Mouse (Mus musculus): ENCODE data around the gene Sftpd. TPM values are rescaled to one million over a fixed set of nuclear protein-coding genes. Genes with fewer than 3 reads are reported as not detected.

Sftpd gene
- polyA plus RNA-seq, 1 experiment from 2014 or later = not detected

DNA sequence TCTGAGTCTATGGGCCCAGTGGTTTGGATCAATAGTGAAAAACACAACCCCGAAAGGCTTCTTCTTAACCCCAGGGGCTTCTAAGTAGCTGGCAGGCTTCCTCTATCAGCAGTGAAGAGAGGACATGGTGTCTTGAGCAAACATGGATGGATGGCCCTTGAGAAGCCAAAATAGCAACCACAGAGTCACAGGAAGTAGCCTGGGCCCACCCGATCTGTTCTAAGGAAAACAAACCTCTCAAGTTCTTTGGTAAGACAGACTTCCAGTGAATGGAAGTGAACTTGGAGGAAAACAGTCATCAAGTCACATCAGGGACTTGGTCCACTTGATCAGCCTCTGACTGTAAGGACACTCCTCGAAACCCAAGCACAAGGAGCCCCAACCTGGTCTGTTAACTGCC lies 38.0 kb downstream of the Sftpd start:
- Histone ChIP-seq H3K4me2 (no peak overlapping the region), H3K9me3 (no peaks in the 10 kb centered on the region), H3K4me3 (no peak overlapping the region), H3K27ac (replicated peaks) (no peak overlapping the region), H3K27me3 (no peaks in the 10 kb centered on the region), H3K36me3 (no peaks in the 10 kb centered on the region), H3K4me1 (replicated peaks) (no peaks in the 10 kb centered on the region), H3K9ac (no peak overlapping the region)
- 94% methylated on average over 3 of the region's 3 CpGs for WGBS
- no peak for ATAC-seq (ENCODE audit: low FRiP score, low read depth)

GRCm38 (mm10) chr14:41146035-41146434 lies 38.9 kb downstream of the Sftpd start:
- 76% methylated on average over 6 of the region's 6 CpGs for WGBS
- no peaks in the 10 kb centered on the region for H3K9me3 ChIP-seq
- ATAC-seq (ENCODE audit: low FRiP score, low read depth) = no peak

DNA sequence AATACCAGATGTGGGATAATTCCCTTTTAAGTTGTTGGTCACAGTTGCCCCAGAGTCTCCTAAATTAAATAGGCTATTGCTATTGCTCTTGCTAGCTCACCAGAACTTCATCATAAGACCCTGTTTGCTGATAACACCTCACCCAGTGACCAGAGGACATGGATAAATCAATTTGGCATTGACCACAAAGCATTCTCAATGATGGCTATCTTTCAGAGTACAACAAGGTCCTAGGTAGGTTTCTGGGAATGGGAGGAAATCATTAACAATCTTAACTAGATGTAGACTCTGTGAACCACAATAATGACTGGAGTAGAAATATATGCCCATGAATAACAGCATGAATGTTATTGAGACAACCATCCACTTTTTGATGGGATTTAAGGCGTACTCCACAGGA lies 44.3 kb downstream of the Sftpd start:
- Histone ChIP-seq H3K9ac (no peak overlapping the region), H3K27ac (replicated peaks) (no peak overlapping the region), H3K4me3 (no peak overlapping the region), H3K36me3 (no peaks in the 10 kb centered on the region), H3K27me3 (no peaks in the 10 kb centered on the region), H3K4me1 (replicated peaks) (no peaks in the 10 kb centered on the region), H3K4me2 (no peak overlapping the region), H3K9me3 (no peaks in the 10 kb centered on the region)
- no peak for ATAC-seq (ENCODE audit: low FRiP score, low read depth)
- WGBS = 98% methylated on average over 1 of the region's 1 CpGs

More at GRCm38 (mm10) chr14:41146035-41146434, 38.9 kb downstream of the Sftpd start:
- H3K27me3 ChIP-seq = no peaks in the 10 kb centered on the region
- no peaks in the 10 kb centered on the region for H3K36me3 ChIP-seq
- no peak overlapping the region for H3K4me3 ChIP-seq
- H3K4me2 ChIP-seq = no peak overlapping the region
- H3K9ac ChIP-seq = no peak overlapping the region
- no peak overlapping the region for H3K27ac ChIP-seq (replicated peaks)
- H3K4me1 ChIP-seq (replicated peaks) = no peaks in the 10 kb centered on the region

DNA sequence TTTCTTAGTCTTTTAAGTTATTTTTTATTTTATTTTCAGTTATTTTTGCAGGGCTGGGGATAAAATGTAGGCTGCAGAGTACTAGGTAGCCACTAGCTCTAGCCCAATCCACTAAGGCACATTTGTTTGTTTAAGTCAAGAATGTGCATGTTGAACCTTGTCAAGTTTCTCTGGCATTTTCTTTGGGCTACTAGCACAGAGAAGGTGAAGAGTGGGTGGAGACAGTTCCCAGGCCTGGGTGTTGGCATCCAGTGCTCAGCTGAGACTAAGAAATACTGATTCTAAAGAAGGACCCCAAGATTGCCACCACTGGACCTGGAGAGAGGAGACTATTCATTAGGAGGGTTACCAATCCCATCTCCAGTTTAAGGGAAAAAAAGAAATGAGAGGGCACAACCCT lies 47.9 kb downstream of the Sftpd start:
- no peaks in the 10 kb centered on the region for H3K27me3 ChIP-seq
- no peak overlapping the region for H3K4me2 ChIP-seq
- no peak overlapping the region for H3K9ac ChIP-seq
- H3K4me3 ChIP-seq = no peak overlapping the region
- H3K4me1 ChIP-seq (replicated peaks) = no peaks in the 10 kb centered on the region
- no peaks in the 10 kb centered on the region for H3K9me3 ChIP-seq
- no peaks in the 10 kb centered on the region for H3K36me3 ChIP-seq
- no peak overlapping the region for H3K27ac ChIP-seq (replicated peaks)
- ATAC-seq (ENCODE audit: low FRiP score, low read depth) = no peak

DNA sequence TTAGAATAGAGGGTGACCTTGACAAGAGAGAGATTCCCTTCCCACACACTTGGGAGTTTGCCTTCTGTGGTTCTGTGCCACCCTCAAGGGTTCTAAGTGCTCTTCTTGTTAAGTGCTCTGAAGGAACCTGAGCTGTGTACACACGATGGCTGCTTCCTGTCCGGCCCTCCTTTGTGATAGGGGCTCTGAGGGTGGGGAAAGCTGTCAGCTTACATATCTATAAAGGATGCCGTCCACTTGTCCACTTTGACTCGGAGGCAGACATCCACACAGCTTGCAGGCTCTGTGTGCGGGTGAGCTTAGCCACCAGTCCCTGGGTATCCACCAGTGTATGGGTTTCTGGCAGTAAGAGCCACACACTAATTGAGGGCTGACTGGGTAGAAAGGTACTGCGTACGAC lies 53.4 kb downstream of the Sftpd start, which contains the start of gene Sftpa1:
Gene Sftpa1, plus strand, starts transcription at position 243 of the 400 bp plus-strand sequence.
- no peak within 1 kb of the TSS for H3K4me3 ChIP-seq
- H3K4me2 ChIP-seq = no peak within 1 kb of the TSS
- 89% methylated on average over 7 of the region's 7 CpGs for WGBS
- no peaks in the 10 kb centered on the region for H3K36me3 ChIP-seq
- H3K27me3 ChIP-seq = no peaks in the 10 kb centered on the region
- H3K4me1 ChIP-seq (replicated peaks) = no peaks in the 10 kb centered on the region
- no peaks in the 10 kb centered on the region for H3K9me3 ChIP-seq
- H3K27ac ChIP-seq (replicated peaks) = no peak within 1 kb of the TSS
- H3K9ac ChIP-seq = no peak within 1 kb of the TSS
- no peak for ATAC-seq (ENCODE audit: low FRiP score, low read depth)

DNA sequence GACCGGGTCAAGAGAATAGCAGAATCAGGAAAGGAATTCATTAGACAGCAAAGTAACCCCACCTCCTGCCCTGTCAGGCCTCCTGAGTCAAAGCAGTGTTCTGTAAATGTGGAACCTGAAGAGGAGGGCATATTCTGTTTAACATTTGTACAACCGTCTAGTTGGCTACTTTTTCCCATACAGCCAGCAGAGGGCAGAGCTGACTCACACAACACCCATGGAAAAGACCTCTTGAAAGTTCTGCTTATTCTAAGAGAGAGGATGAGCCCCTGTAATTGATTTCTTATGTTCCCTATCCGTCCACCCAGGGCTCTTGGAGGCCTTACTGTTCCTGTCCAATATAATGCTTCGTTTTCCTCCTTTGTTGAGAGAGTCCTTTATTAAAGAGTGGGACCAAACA lies 57.0 kb downstream of the Sftpd start:
- Histone ChIP-seq H3K36me3 (no peaks in the 10 kb centered on the region), H3K4me2 (no peak overlapping the region), H3K27me3 (no peaks in the 10 kb centered on the region), H3K9me3 (no peaks in the 10 kb centered on the region), H3K4me3 (no peak overlapping the region), H3K9ac (no peak overlapping the region), H3K27ac (replicated peaks) (no peak overlapping the region), H3K4me1 (replicated peaks) (no peaks in the 10 kb centered on the region)
- 27% methylated on average over 4 of the region's 4 CpGs for WGBS
- peak; percentile 72; the same call in 1 of the 2 replicates for ATAC-seq (ENCODE audit: low FRiP score, low read depth)

DNA sequence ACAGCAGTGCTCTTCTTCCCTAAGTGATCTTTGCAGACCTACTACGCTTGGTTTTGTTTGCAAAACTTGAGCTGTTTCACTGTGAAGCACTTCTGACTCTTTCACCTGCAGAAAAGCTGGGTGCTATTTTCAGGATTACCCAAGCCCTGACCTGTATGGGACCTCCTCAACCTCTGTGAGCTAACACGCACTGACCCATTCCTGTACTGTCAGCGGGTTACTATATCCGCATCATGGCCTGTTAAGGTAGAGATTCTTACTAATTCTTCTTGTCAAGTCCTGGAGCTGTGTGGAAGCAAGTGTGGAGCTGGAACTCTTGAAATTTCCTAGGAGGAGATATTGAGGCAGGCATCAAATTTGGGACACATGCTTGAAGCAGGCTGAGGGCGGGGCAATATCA lies 60.3 kb downstream of the Sftpd start:
- H3K9me3 ChIP-seq = no peaks in the 10 kb centered on the region
- ATAC-seq (ENCODE audit: low FRiP score, low read depth) = no peak
- H3K27ac ChIP-seq (replicated peaks) = no peak overlapping the region
- H3K27me3 ChIP-seq = no peaks in the 10 kb centered on the region
- no peak overlapping the region for H3K9ac ChIP-seq
- WGBS = 85% methylated on average over 5 of the region's 5 CpGs
- H3K36me3 ChIP-seq = no peaks in the 10 kb centered on the region
- H3K4me2 ChIP-seq = no peak overlapping the region
- no peaks in the 10 kb centered on the region for H3K4me1 ChIP-seq (replicated peaks)
- H3K4me3 ChIP-seq = no peak overlapping the region

Other genes with a start within 250 kb of the Sftpd start
- 61.1 and 61.7 TPM in 2 replicates for gene Tspan14, start 218.3 kb downstream of the Sftpd start, polyA plus RNA-seq (2015; fragmentation: Nextera tagmentation; extraction: Ambion mirVana)
- gene Fam213a, start 171.4 kb downstream of the Sftpd start, polyA plus RNA-seq (2015; fragmentation: Nextera tagmentation; extraction: Ambion mirVana) = 92.1 and 107 TPM in 2 replicates
- gene Dydc2, start 115.9 kb downstream of the Sftpd start, polyA plus RNA-seq (2015; fragmentation: Nextera tagmentation; extraction: Ambion mirVana) = 1.0 and 1.5 TPM in 2 replicates
- not detected in 2 replicates for gene Dydc1, start 112.2 kb downstream of the Sftpd start, polyA plus RNA-seq (2015; fragmentation: Nextera tagmentation; extraction: Ambion mirVana)
- not detected in 2 replicates for gene Mat1a, start 80.1 kb downstream of the Sftpd start, polyA plus RNA-seq (2015; fragmentation: Nextera tagmentation; extraction: Ambion mirVana)
- gene Sftpa1, start 53.4 kb downstream of the Sftpd start, polyA plus RNA-seq (2015; fragmentation: Nextera tagmentation; extraction: Ambion mirVana) = not detected in 2 replicates
- not detected in 2 replicates for gene Mbl1, start 33.7 kb downstream of the Sftpd start, polyA plus RNA-seq (2015; fragmentation: Nextera tagmentation; extraction: Ambion mirVana)
- gene Gm2832, start 93.7 kb upstream of the Sftpd start, polyA plus RNA-seq (2015; fragmentation: Nextera tagmentation; extraction: Ambion mirVana) = 0.35 and 0.47 TPM in 2 replicates
- gene Gm5798, start 163.5 kb upstream of the Sftpd start, polyA plus RNA-seq (2015; fragmentation: Nextera tagmentation; extraction: Ambion mirVana) = not detected in 2 replicates
- 0.18 TPM in 1 of 2 replicates, not detected in the other for gene Gm7945, start 201.2 kb upstream of the Sftpd start, polyA plus RNA-seq (2015; fragmentation: Nextera tagmentation; extraction: Ambion mirVana)
- 0.30 TPM in 1 of 2 replicates, not detected in the other for gene Gm6482, start 223.1 kb upstream of the Sftpd start, polyA plus RNA-seq (2015; fragmentation: Nextera tagmentation; extraction: Ambion mirVana)

Data from hindbrain, embryonic 15.5 days (tissue).